Mouse (Mus musculus) MEL (cell line): ENCODE results near the gene Gif.

ENCODE experiments used
- MEF2A ChIP-seq: IDR thresholded peaks from 2 replicates; pipeline ENCODE4 v1.6.1; 2014; ENCODE audit warnings: low read depth, mild to moderate bottlenecking, inconsistent platforms, low read length, improper control_type of control experiment; ENCODE audit not compliant: poor library complexity, insufficient replicate concordance, severe bottlenecking; ENCODE audit errors: extremely low read depth
- POLR2A ChIP-seq, 2 experiments: IDR thresholded peaks; 2 replicates each; pipeline ENCODE4 v1.6.1; 2011 to 2012; ENCODE audit warnings: low read length in 2 of 2, mild to moderate bottlenecking in 2 of 2, control low read depth in 1 of 2, improper control_type of control experiment in 1 of 2, low read depth in 1 of 2, moderate library complexity in 1 of 2; ENCODE audit not compliant: control insufficient read depth in 1 of 2, insufficient read depth in 1 of 2, poor library complexity in 1 of 2

DNA sequence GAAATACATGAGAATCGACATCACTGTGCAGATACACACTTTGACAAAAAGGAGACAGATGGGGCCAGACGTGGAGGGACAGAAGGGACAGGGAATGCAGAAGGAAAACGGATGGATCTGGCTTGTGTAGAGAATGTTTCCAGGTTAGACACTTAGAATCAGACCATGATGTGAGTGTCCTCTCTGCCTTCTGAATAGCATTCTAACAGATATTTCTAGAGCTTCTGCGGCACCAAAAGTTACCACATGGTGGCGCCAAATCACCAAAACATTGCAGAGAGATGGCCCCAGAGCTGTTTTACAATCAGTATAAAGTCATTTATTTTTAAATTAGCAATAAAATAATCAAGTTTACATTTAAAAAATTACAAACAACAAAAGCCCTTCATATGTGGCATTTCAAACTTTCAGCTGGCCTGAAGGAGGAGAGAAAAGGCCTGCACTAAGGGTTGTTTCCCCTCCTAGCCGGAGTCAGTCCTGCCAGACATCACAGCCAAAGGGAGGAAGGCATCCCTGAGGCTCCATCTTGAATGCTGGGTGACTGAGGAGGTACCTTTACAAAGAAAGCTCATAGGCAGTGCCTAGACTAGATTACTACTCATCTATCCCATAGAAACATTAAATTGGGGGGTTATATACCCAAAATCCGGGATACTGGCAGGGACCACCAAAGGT lies 30.0 kb downstream of the Gif start:
- TF ChIP-seq POLR2A (IDR thresholded peaks at IDR 0.05; ENCODE audit: control insufficient read depth in 1 of 2, insufficient read depth in 1 of 2, low read depth in 1 of 2, low read length in 2 of 2, poor library complexity in 1 of 2) = no peak
- no peak for TF ChIP-seq MEF2A
